Mouse (Mus musculus) heart, postnatal 25 days (tissue): Measurements from ENCODE around the gene Aebp2. TPM values are rescaled to one million over a fixed set of nuclear protein-coding genes. Genes with fewer than 3 reads are reported as not detected.

ENCODE experiments used
- total RNA-seq, 2 experiments: library from RNA; stranded (reverse); gene quantifications; 2 replicates each; pipeline ENCODE4 v1.2.3; 2021

Gene Aebp2
- total RNA-seq, 2 experiments from 2014 or later = 35.7 to 36.5 TPM

Other genes starting within 250 kb of the Aebp2 start
- 10 to 100 TPM; 27.2 to 31.0 TPM for gene Plekha5, start 198.6 kb upstream of the Aebp2 start, total RNA-seq
- not detected for gene Gm11077, start 106.6 kb downstream of the Aebp2 start, total RNA-seq